Mouse (Mus musculus) kidney, embryonic 14.5 days (tissue): Measurements from ENCODE around the gene Man1c1. TPM values are rescaled to one million over a fixed set of nuclear protein-coding genes. Genes with fewer than 3 reads are reported as not detected.

Experiments
- ATAC-seq: fragments of 200-750 bp; cut with Nextera tagmentation; 2 replicates; pipeline ENCODE4 v1.8.0; 2017; ENCODE audit warnings: moderate number of reproducible peaks, mild to moderate bottlenecking, moderate TSS enrichment, moderate library complexity; ENCODE audit not compliant: low FRiP score, low TSS enrichment
- H3K27ac ChIP-seq: fragments of 300-500 bp; sonication (generic); 2 replicates; pipeline ENCODE4 v1.5.1; 2014; ENCODE audit warnings: low read depth, mild to moderate bottlenecking, low read length, moderate library complexity, mixed read lengths
- H3K27me3 ChIP-seq: fragments of 300-500 bp; sonication (generic); 2 replicates; pipeline ENCODE4 v1.6.1; 2014; ENCODE audit warnings: mild to moderate bottlenecking, low read length; ENCODE audit not compliant: control insufficient read depth, insufficient read depth
- H3K36me3 ChIP-seq: fragments of 300-500 bp; sonication (generic); 2 replicates; pipeline ENCODE4 v1.6.1; 2014; ENCODE audit warnings: low read length, mixed read lengths; ENCODE audit not compliant: control insufficient read depth, insufficient read depth
- H3K4me1 ChIP-seq: fragments of 300-500 bp; sonication (generic); 2 replicates; pipeline ENCODE4 v1.6.1; 2014; ENCODE audit warnings: low read length, mixed read lengths; ENCODE audit not compliant: control insufficient read depth, insufficient read depth
- H3K4me2 ChIP-seq: fragments of 300-500 bp; sonication (generic); replicated peaks from 2 replicates; pipeline ENCODE4 v1.6.1; 2014; ENCODE audit warnings: low read depth, mild to moderate bottlenecking, low read length
- H3K4me3 ChIP-seq: fragments of 300-500 bp; sonication (generic); 2 replicates; pipeline ENCODE4 v1.5.1; 2014; ENCODE audit warnings: mild to moderate bottlenecking, low read length
- H3K9ac ChIP-seq: fragments of 300-500 bp; sonication (generic); 2 replicates; pipeline ENCODE4 v1.6.1; 2014; ENCODE audit warnings: low read depth, mild to moderate bottlenecking, low read length, moderate library complexity
- H3K9me3 ChIP-seq: fragments of 300-500 bp; sonication (generic); 2 replicates; pipeline ENCODE4 v1.6.1; 2016; ENCODE audit warnings: low read length; ENCODE audit not compliant: control insufficient read depth
- WGBS: fragments of 180-500 bp; shearing (Covaris S2); extraction: QIAGEN DNeasy Blood & Tissue Kit; methylation state at CpG from one replicate; pipeline ENCODE4 v1.1.7; 2014; 5-methylcytosine and 5-hydroxymethylcytosine counted together
- polyA plus RNA-seq: library from polyadenylated mRNA; unstranded; fragments of >200 nt; fragmentation: Nextera tagmentation; extraction: Ambion mirVana; gene quantifications from 2 replicates; pipeline ENCODE4 v1.2.1, GENCODE M21; 2014

The Man1c1 gene
- polyA plus RNA-seq, 1 experiment from 2014 or later, result 5.3 TPM

- Histone ChIP-seq H3K36me3 (no peaks in the 10 kb centered on the region), H3K9ac (no peak overlapping the region), H3K4me3 (peak overlapping the region; percentile 1; the same call in 1 of the 2 replicates), H3K27me3 (no peaks in the 10 kb centered on the region), H3K4me1 (peaks cover 23% of the 10 kb centered on the region), H3K27ac (no peak overlapping the region), H3K9me3 (no peaks in the 10 kb centered on the region), H3K4me2 (peak overlapping the region; percentile 45)
- 23% methylated on average over 18 of the region's 18 CpGs for WGBS
- ATAC-seq, result no peak
Measured at GRCm38 (mm10) chr4:134660630-134661183, 43.4 kb downstream of the Man1c1 start.

GRCm38 (mm10) chr4:134659354-134660301 is 44.5 kb downstream of the Man1c1 start:
- peak; percentile 20; the same call in 1 of the 2 replicates for ATAC-seq
- peak overlapping the region; percentile 45 for H3K4me2 ChIP-seq
- H3K9ac ChIP-seq, result 0 out of 2 replicates have a peak overlapping the region, but pooled peaks have one; percentile 0
- peak overlapping the region; percentile 18 for H3K4me3 ChIP-seq
- peaks cover 18% of the 10 kb centered on the region for H3K4me1 ChIP-seq
- WGBS, result 12% methylated on average over 27 of the region's 27 CpGs
- H3K27ac ChIP-seq, result no peak overlapping the region
- no peaks in the 10 kb centered on the region for H3K9me3 ChIP-seq
- no peaks in the 10 kb centered on the region for H3K36me3 ChIP-seq
- H3K27me3 ChIP-seq, result no peaks in the 10 kb centered on the region

GRCm38 (mm10) chr4:134657473-134657872 is 46.6 kb downstream of the Man1c1 start:
- Histone ChIP-seq H3K4me2 (no peak overlapping the region), H3K4me3 (no peak overlapping the region), H3K4me1 (peaks cover 14% of the 10 kb centered on the region), H3K36me3 (no peaks in the 10 kb centered on the region), H3K9me3 (no peaks in the 10 kb centered on the region), H3K27me3 (no peaks in the 10 kb centered on the region), H3K27ac (no peak overlapping the region), H3K9ac (no peak overlapping the region)
- 88% methylated on average over 5 of the region's 5 CpGs for WGBS
- no peak for ATAC-seq

GRCm38 (mm10) chr4:134654391-134654790 is 49.7 kb downstream of the Man1c1 start:
- WGBS, result 76% methylated on average over 6 of the region's 6 CpGs
- peaks cover 3% of the 10 kb centered on the region; the same call in 1 of the 2 replicates for H3K4me1 ChIP-seq
- no peak for ATAC-seq

GRCm38 (mm10) chr4:134652720-134653119 is 51.4 kb downstream of the Man1c1 start:
- Histone ChIP-seq H3K9ac (no peak overlapping the region), H3K27ac (no peak overlapping the region), H3K4me3 (no peak overlapping the region), H3K4me2 (no peak overlapping the region), H3K9me3 (no peaks in the 10 kb centered on the region), H3K27me3 (no peaks in the 10 kb centered on the region), H3K36me3 (no peaks in the 10 kb centered on the region), H3K4me1 (no peaks in the 10 kb centered on the region)
- no peak for ATAC-seq
- WGBS, result 76% methylated on average over 4 of the region's 4 CpGs

More at GRCm38 (mm10) chr4:134654391-134654790, 49.7 kb downstream of the Man1c1 start:
- H3K9ac ChIP-seq, result no peak overlapping the region
- no peak overlapping the region for H3K4me2 ChIP-seq
- no peak overlapping the region for H3K4me3 ChIP-seq
- H3K9me3 ChIP-seq, result no peaks in the 10 kb centered on the region
- H3K27ac ChIP-seq, result no peak overlapping the region
- no peaks in the 10 kb centered on the region for H3K36me3 ChIP-seq
- no peaks in the 10 kb centered on the region for H3K27me3 ChIP-seq

- no peak for ATAC-seq
- no peaks in the 10 kb centered on the region for H3K4me1 ChIP-seq
- no peak overlapping the region for H3K9ac ChIP-seq
- no peak overlapping the region for H3K27ac ChIP-seq
- H3K27me3 ChIP-seq, result no peaks in the 10 kb centered on the region
- WGBS, result 41% methylated on average over 2 of the region's 2 CpGs
- H3K4me3 ChIP-seq, result no peak overlapping the region
- H3K4me2 ChIP-seq, result no peak overlapping the region
- no peaks in the 10 kb centered on the region for H3K9me3 ChIP-seq
- no peaks in the 10 kb centered on the region for H3K36me3 ChIP-seq
Measured at GRCm38 (mm10) chr4:134652151-134652550, 51.9 kb downstream of the Man1c1 start.

- Histone ChIP-seq H3K4me2 (no peak overlapping the region), H3K27me3 (no peaks in the 10 kb centered on the region), H3K4me3 (no peak overlapping the region), H3K4me1 (no peaks in the 10 kb centered on the region), H3K36me3 (no peaks in the 10 kb centered on the region), H3K9ac (no peak overlapping the region), H3K27ac (no peak overlapping the region), H3K9me3 (no peaks in the 10 kb centered on the region)
- ATAC-seq, result no peak
- WGBS, result 55% methylated on average over 7 of the region's 7 CpGs
Measured at GRCm38 (mm10) chr4:134651358-134651757, 52.7 kb downstream of the Man1c1 start.

GRCm38 (mm10) chr4:134645042-134645948 is 58.8 kb downstream of the Man1c1 start:
- H3K4me2 ChIP-seq, result no peak overlapping the region

More at GRCm38 (mm10) chr4:134645042-134645948, 58.8 kb downstream of the Man1c1 start:
- no peak overlapping the region for H3K4me3 ChIP-seq
- H3K27me3 ChIP-seq, result no peaks in the 10 kb centered on the region
- no peak for ATAC-seq
- H3K4me1 ChIP-seq, result no peaks in the 10 kb centered on the region
- H3K27ac ChIP-seq, result no peak overlapping the region
- 90% methylated on average over 21 of the region's 21 CpGs for WGBS
- no peak overlapping the region for H3K9ac ChIP-seq
- H3K9me3 ChIP-seq, result no peaks in the 10 kb centered on the region
- no peaks in the 10 kb centered on the region for H3K36me3 ChIP-seq
